Mouse (Mus musculus): Measurements from ENCODE around the gene Scube2. TPM values are rescaled to one million over a fixed set of nuclear protein-coding genes. Genes with fewer than 3 reads are reported as not detected.
A peak's percentile ranks its signal among the peaks of the same experiment; 100 is the strongest.

Scube2 gene
- total RNA-seq, 2 experiments from 2014 or later, result 0.69 to 1.1 TPM

- no peak for DNase-seq
Measured at GRCm38 (mm10) chr7:109795564-109795963, 69.9 kb downstream of the Scube2 start.

GRCm38 (mm10) chr7:109794556-109794955 is 70.9 kb downstream of the Scube2 start:
- no peak for DNase-seq

- DNase-seq, result peak; percentile 70
Measured at GRCm38 (mm10) chr7:109792759-109793158, 72.7 kb downstream of the Scube2 start.

GRCm38 (mm10) chr7:109790818-109791217 is 74.7 kb downstream of the Scube2 start:
- no peak for DNase-seq

GRCm38 (mm10) chr7:109787860-109788259 is 77.6 kb downstream of the Scube2 start:
- DNase-seq, result no peak

- no peak for DNase-seq
Measured at GRCm38 (mm10) chr7:109783281-109783680, 82.2 kb downstream of the Scube2 start.

- peak; percentile 81 for DNase-seq
Measured at GRCm38 (mm10) chr7:109781470-109782203, 83.8 kb downstream of the Scube2 start, which contains the start of gene Nrip3. TSS of gene Nrip3 (minus strand) at chr7:109782025.

GRCm38 (mm10) chr7:109781087-109781469 is 84.4 kb downstream of the Scube2 start:
- DNase-seq, result no peak

- no peak for DNase-seq
Measured at GRCm38 (mm10) chr7:109772251-109772650, 93.2 kb downstream of the Scube2 start.

- DNase-seq, result no peak
Measured at GRCm38 (mm10) chr7:109768699-109769383, 96.6 kb downstream of the Scube2 start.

GRCm38 (mm10) chr7:109767575-109768350 is 97.7 kb downstream of the Scube2 start:
- no peak for DNase-seq

GRCm38 (mm10) chr7:109764009-109764408 is 101.5 kb downstream of the Scube2 start:
- DNase-seq, result no peak

GRCm38 (mm10) chr7:109756291-109756690 is 109.2 kb downstream of the Scube2 start:
- DNase-seq, result no peak

GRCm38 (mm10) chr7:109754034-109754433 is 111.4 kb downstream of the Scube2 start:
- DNase-seq, result no peak

GRCm38 (mm10) chr7:109752008-109752925 is 113.2 kb downstream of the Scube2 start, which contains the start of gene Tmem9b:
TSS of gene Tmem9b (minus strand) at chr7:109752875.
- peak; percentile 91 for DNase-seq

- peak; percentile 9 for DNase-seq
Measured at GRCm38 (mm10) chr7:109751427-109752007, 114.0 kb downstream of the Scube2 start.

Other genes starting within 250 kb of the Scube2 start
- 10 to 100 TPM; 48.2 to 55.3 TPM for gene St5, start 162.1 kb downstream of the Scube2 start, total RNA-seq (2021)
- gene Akip1, start 162.0 kb downstream of the Scube2 start, total RNA-seq (2021), result 10 to 100 TPM; 36.8 to 38.5 TPM
- not detected for gene BC051019, start 141.8 kb downstream of the Scube2 start, total RNA-seq (2021)
- gene Ascl3, start 134.0 kb downstream of the Scube2 start, total RNA-seq (2021), result not detected
- 10 to 100 TPM; 36.3 to 36.7 TPM for gene Tmem9b, start 112.8 kb downstream of the Scube2 start, total RNA-seq (2021)
- 1 to 10 TPM; 1.2 to 1.4 TPM for gene Nrip3, start 83.7 kb downstream of the Scube2 start, total RNA-seq (2021)
- gene Dennd5a, start 94.8 kb upstream of the Scube2 start, total RNA-seq (2021), result 100 to 1,000 TPM; 131 to 144 TPM
- 10 to 100 TPM; 41.1 to 45.2 TPM for gene Tmem41b, start 121.2 kb upstream of the Scube2 start, total RNA-seq (2021)
- 10 to 100 TPM; 80.5 to 82.4 TPM for gene Ipo7, start 152.6 kb upstream of the Scube2 start, total RNA-seq (2021)
- gene Zfp143, start 195.5 kb upstream of the Scube2 start, total RNA-seq (2021), result 10 to 100 TPM; 10.3 to 14.9 TPM